Mouse (Mus musculus): Measurements from ENCODE around the gene Hoxa2.

DNA sequence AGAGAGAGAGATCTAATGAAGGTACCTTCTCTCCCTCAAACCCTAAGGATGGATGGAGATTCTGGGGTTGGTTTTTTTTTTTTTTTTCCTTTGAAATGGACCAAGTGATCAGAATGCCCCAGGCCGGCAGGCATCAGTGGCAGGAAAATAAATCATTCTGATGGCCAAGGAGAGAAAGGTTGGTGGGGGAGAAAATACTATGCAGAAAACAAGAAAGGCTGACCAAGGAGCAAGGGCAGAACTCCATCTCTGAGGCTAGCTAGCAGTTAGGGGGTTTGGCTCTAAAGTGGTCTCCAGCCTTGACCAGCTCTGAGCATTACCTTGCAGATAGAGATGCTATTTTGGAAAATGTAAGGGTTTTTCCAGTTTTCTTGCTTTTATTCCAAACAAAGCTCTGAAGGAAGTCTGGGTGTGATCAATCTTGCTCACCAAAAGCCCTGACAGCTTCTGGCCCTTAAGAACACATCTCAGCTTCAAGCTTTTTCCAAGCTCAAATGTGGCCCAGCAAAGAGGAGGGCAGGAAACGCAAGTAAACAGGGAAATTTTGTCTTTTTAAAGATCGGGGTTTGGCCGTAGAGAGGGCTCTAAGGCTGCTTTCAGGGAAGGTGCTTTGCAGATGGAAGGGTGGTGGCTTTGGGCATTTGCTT, 1.9 kb upstream of the Hoxa2 start:
- TF ChIP-seq POLR2A (IDR thresholded peaks at IDR 0.05; ENCODE audit: insufficient read depth, low read depth, low read length): no peak
- TF ChIP-seq CTCF (IDR thresholded peaks at IDR 0.05): no peak

All from heart, adult 2 months (tissue).